Mouse (Mus musculus): ENCODE data around the gene Plscr3. TPM values are rescaled to one million over a fixed set of nuclear protein-coding genes. Genes with fewer than 3 reads are reported as not detected.

Gene Plscr3
- polyA plus RNA-seq, 1 experiment: 57.1 TPM

GRCm38 (mm10) chr11:69876867-69877266 lies 30.7 kb downstream of the Plscr3 start:
- Histone ChIP-seq H3K27ac (ENCODE audit: insufficient read depth, low read depth, low read length) (no peak overlapping the region), H3K4me3 (ENCODE audit: insufficient read depth, low read depth, low read length) (no peak overlapping the region), H3K4me1 (ENCODE audit: control insufficient read depth, insufficient read depth, low read length) (peaks cover 14% of the 10 kb centered on the region; the same call in 1 of the 2 replicates), H3K36me3 (ENCODE audit: control insufficient read depth, insufficient read depth, low read length) (no peaks in the 10 kb centered on the region), H3K27me3 (replicated peaks; ENCODE audit: control insufficient read depth, insufficient read depth, low read length) (no peaks in the 10 kb centered on the region)
- DNase-seq: peak; percentile 87
- no peak for TF ChIP-seq POLR2A (IDR thresholded peaks at IDR 0.05; ENCODE audit: low read depth, low read length)
- peak; percentile 90 for TF ChIP-seq CTCF (conservative IDR thresholded peaks at IDR 0.05; ENCODE audit: insufficient read depth, insufficient read length, low read depth, low read length)
- WGBS: 3% methylated on average over 12 of the region's 12 CpGs

- no peaks in the 10 kb centered on the region for H3K36me3 ChIP-seq (ENCODE audit: control insufficient read depth, insufficient read depth, low read length)
- 84% methylated on average over 11 of the region's 11 CpGs for WGBS
- TF ChIP-seq POLR2A (IDR thresholded peaks at IDR 0.05; ENCODE audit: low read depth, low read length): no peak
- TF ChIP-seq CTCF (conservative IDR thresholded peaks at IDR 0.05; ENCODE audit: insufficient read depth, insufficient read length, low read depth, low read length): no peak
- no peaks in the 10 kb centered on the region for H3K27me3 ChIP-seq (replicated peaks; ENCODE audit: control insufficient read depth, insufficient read depth, low read length)
- DNase-seq: no peak
- H3K4me3 ChIP-seq (ENCODE audit: insufficient read depth, low read depth, low read length): no peak within 1 kb of the TSS
- H3K4me1 ChIP-seq (ENCODE audit: control insufficient read depth, insufficient read depth, low read length): peaks cover 14% of the 10 kb centered on the region; the same call in 1 of the 2 replicates
- H3K27ac ChIP-seq (ENCODE audit: insufficient read depth, low read depth, low read length): no peak within 1 kb of the TSS
Observed at GRCm38 (mm10) chr11:69877878-69878277, 31.7 kb downstream of the Plscr3 start, which contains the start of gene Tmem95. Gene Tmem95 (minus strand): TSS chr11:69878018.

DNA sequence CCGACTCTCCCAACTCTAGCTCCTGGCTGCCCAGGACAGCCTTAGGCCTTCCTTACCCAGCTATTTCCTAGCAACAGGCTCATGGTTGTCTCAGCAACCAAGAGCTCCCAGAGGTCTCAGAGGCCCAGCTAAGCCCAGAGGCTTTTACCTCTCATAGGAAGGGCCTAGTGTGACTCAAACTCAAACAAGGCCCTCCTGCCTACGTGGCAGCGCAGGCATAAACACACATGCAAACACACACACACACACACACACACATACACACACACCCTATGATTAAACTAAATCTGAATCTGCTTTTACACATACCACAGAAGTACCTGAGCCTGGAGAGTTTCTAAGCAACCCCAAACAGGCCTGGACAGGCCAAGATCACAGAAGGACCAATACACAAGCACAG lies 32.2 kb downstream of the Plscr3 start:
- WGBS: 79% methylated on average over 3 of the region's 3 CpGs
- H3K27me3 ChIP-seq (replicated peaks; ENCODE audit: control insufficient read depth, insufficient read depth, low read length): no peaks in the 10 kb centered on the region
- H3K36me3 ChIP-seq (ENCODE audit: control insufficient read depth, insufficient read depth, low read length): no peaks in the 10 kb centered on the region
- H3K27ac ChIP-seq (ENCODE audit: insufficient read depth, low read depth, low read length): no peak overlapping the region
- TF ChIP-seq CTCF (conservative IDR thresholded peaks at IDR 0.05; ENCODE audit: insufficient read depth, insufficient read length, low read depth, low read length): no peak
- no peak for DNase-seq
- no peak overlapping the region for H3K4me3 ChIP-seq (ENCODE audit: insufficient read depth, low read depth, low read length)
- H3K4me1 ChIP-seq (ENCODE audit: control insufficient read depth, insufficient read depth, low read length): peaks cover 14% of the 10 kb centered on the region; the same call in 1 of the 2 replicates

- H3K4me3 ChIP-seq (ENCODE audit: insufficient read depth, low read depth, low read length): no peak overlapping the region
- 78% methylated on average over 6 of the region's 6 CpGs for WGBS
- no peak for DNase-seq
- peaks cover 14% of the 10 kb centered on the region; the same call in 1 of the 2 replicates for H3K4me1 ChIP-seq (ENCODE audit: control insufficient read depth, insufficient read depth, low read length)
- no peaks in the 10 kb centered on the region for H3K36me3 ChIP-seq (ENCODE audit: control insufficient read depth, insufficient read depth, low read length)
- no peak for TF ChIP-seq POLR2A (IDR thresholded peaks at IDR 0.05; ENCODE audit: low read depth, low read length)
- TF ChIP-seq CTCF (conservative IDR thresholded peaks at IDR 0.05; ENCODE audit: insufficient read depth, insufficient read length, low read depth, low read length): no peak
- H3K27ac ChIP-seq (ENCODE audit: insufficient read depth, low read depth, low read length): no peak overlapping the region
- no peaks in the 10 kb centered on the region for H3K27me3 ChIP-seq (replicated peaks; ENCODE audit: control insufficient read depth, insufficient read depth, low read length)
Observed at GRCm38 (mm10) chr11:69878952-69879351, 32.8 kb downstream of the Plscr3 start.

DNA sequence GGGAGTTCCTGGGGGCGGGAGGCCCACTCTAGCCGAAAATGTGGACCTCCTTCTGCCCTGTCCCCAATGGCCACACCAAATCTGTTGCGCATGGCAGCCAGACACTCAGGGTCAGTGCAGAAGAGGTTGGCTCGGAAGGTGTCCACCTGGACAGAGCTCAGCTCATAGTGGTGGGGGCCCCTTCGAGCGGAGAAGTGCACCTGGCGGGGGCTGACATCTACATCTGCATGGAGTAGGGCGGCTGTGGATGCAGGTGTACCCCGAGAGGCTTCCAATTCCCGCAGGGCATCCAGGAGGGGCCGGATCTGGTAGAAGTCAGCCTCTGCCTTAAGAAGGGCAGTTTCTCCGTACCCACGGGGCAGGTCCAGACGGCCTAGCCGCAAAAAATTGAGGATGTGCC lies 33.5 kb downstream of the Plscr3 start:
- peaks cover 14% of the 10 kb centered on the region; the same call in 1 of the 2 replicates for H3K4me1 ChIP-seq (ENCODE audit: control insufficient read depth, insufficient read depth, low read length)

GRCm38 (mm10) chr11:69880506-69880852 lies 34.3 kb downstream of the Plscr3 start:
- DNase-seq: peak; percentile 89
- Histone ChIP-seq H3K4me1 (ENCODE audit: control insufficient read depth, insufficient read depth, low read length) (peaks cover 14% of the 10 kb centered on the region; the same call in 1 of the 2 replicates), H3K4me3 (ENCODE audit: insufficient read depth, low read depth, low read length) (peak overlapping the region; percentile 73), H3K27ac (ENCODE audit: insufficient read depth, low read depth, low read length) (peak overlapping the region; percentile 92), H3K36me3 (ENCODE audit: control insufficient read depth, insufficient read depth, low read length) (no peaks in the 10 kb centered on the region), H3K27me3 (replicated peaks; ENCODE audit: control insufficient read depth, insufficient read depth, low read length) (no peaks in the 10 kb centered on the region)
- TF ChIP-seq CTCF (conservative IDR thresholded peaks at IDR 0.05; ENCODE audit: insufficient read depth, insufficient read length, low read depth, low read length): peak; percentile 78
- no peak for TF ChIP-seq POLR2A (IDR thresholded peaks at IDR 0.05; ENCODE audit: low read depth, low read length)
- under 1% methylated on average over 18 of the region's 18 CpGs for WGBS

More for the DNA sequence above, 33.5 kb downstream of the Plscr3 start:
- DNase-seq: no peak
- H3K36me3 ChIP-seq (ENCODE audit: control insufficient read depth, insufficient read depth, low read length): no peaks in the 10 kb centered on the region
- TF ChIP-seq POLR2A (IDR thresholded peaks at IDR 0.05; ENCODE audit: low read depth, low read length): no peak
- TF ChIP-seq CTCF (conservative IDR thresholded peaks at IDR 0.05; ENCODE audit: insufficient read depth, insufficient read length, low read depth, low read length): no peak
- WGBS: 53% methylated on average over 15 of the region's 15 CpGs
- peak overlapping the region; percentile 73 for H3K4me3 ChIP-seq (ENCODE audit: insufficient read depth, low read depth, low read length)
- peak overlapping the region; percentile 36; the same call in 1 of the 2 replicates for H3K27ac ChIP-seq (ENCODE audit: insufficient read depth, low read depth, low read length)
- H3K27me3 ChIP-seq (replicated peaks; ENCODE audit: control insufficient read depth, insufficient read depth, low read length): no peaks in the 10 kb centered on the region

GRCm38 (mm10) chr11:69880853-69881603 lies 34.9 kb downstream of the Plscr3 start, which contains the start of gene Kctd11:
Gene Kctd11 (minus strand): TSS chr11:69881406.
- peak; percentile 29; the same call in 1 of the 2 replicates for TF ChIP-seq CTCF (conservative IDR thresholded peaks at IDR 0.05; ENCODE audit: insufficient read depth, insufficient read length, low read depth, low read length)
- peak; percentile 56 for TF ChIP-seq POLR2A (IDR thresholded peaks at IDR 0.05; ENCODE audit: low read depth, low read length)
- Histone ChIP-seq H3K4me1 (ENCODE audit: control insufficient read depth, insufficient read depth, low read length) (peaks cover 14% of the 10 kb centered on the region; the same call in 1 of the 2 replicates), H3K27ac (ENCODE audit: insufficient read depth, low read depth, low read length) (peak within 1 kb of the TSS; percentile 92), H3K27me3 (replicated peaks; ENCODE audit: control insufficient read depth, insufficient read depth, low read length) (no peaks in the 10 kb centered on the region), H3K4me3 (ENCODE audit: insufficient read depth, low read depth, low read length) (peak within 1 kb of the TSS; percentile 73), H3K36me3 (ENCODE audit: control insufficient read depth, insufficient read depth, low read length) (no peaks in the 10 kb centered on the region)
- DNase-seq: peak; percentile 96
- WGBS: under 1% methylated on average over 46 of the region's 46 CpGs
